15 mouse cellular contexts compared by ENCODE assay signal in genomic region chr7:65650662-65651061, GRCm38 (mm10).
"Had no signal": no experiment of that assay in that cellular context is flagged by ENCODE, and none has a peak within 500 bp of the region (broad histone marks: within the 10 kb centered on the region; RNA-seq: fewer than 3 reads in every experiment).

No protein-coding gene starts in this region.

- DNase-seq: gastrocnemius, adult 2 months; gastrocnemius, postnatal 10 days; gastrocnemius, postnatal 25 days; heart, adult 18-20 months; heart, postnatal 10 days; heart, postnatal 36 days; kidney, adult 18-20 months; kidney, adult 8-10 months; kidney, postnatal 10 days; kidney, postnatal 25 days; kidney, postnatal 4 days; left cerebral cortex, postnatal 4 days had no signal

- ATAC-seq: hindbrain, postnatal 0 days; intestine, postnatal 0 days; liver, embryonic 12.5 days had no signal
